Mouse (Mus musculus): Measurements from ENCODE around the gene Naaladl1. TPM values are rescaled to one million over a fixed set of nuclear protein-coding genes. Genes with fewer than 3 reads are reported as not detected.
"Not testable (repeated sequence)": the region's sequence is repeated elsewhere in the genome, so short reads cannot be mapped to it uniquely, and the experiment has no call there.

Naaladl1 gene
- polyA plus RNA-seq, 1 experiment, result 0.13 TPM

DNA sequence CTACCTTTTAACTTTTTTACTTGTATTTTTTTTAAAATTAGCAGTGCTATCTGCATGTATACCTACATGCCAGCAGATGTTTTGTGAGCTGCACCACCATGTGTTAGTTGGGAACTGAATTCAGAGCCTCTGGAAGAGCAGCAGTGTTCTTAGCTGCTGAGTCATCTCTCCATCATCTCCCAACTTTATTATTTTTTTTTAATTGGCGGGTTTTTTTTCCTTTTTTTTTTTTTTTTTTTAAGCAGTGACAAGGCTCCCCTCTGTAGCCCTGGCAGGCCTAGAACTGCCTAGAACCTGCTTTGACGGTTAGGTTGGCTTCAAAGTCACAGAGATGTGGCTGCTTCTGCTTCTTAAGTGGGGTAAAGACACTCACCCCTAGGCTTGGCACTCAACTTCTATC lies 19.3 kb downstream of the Naaladl1 start:
- TF ChIP-seq CTCF (IDR thresholded peaks at IDR 0.05; ENCODE audit: extremely low read depth, insufficient read depth, low read length) (no peak), POLR2A (IDR thresholded peaks at IDR 0.05; ENCODE audit: extremely low read depth, insufficient read depth, low read length) (no peak)
- Histone ChIP-seq H3K4me1 (ENCODE audit: control insufficient read depth, insufficient read depth, low read length) (no peaks in the 10 kb centered on the region), H3K4me3 (ENCODE audit: insufficient read depth, low read length) (no peak overlapping the region), H3K27ac (ENCODE audit: insufficient read depth, low read length) (no peak overlapping the region)

DNA sequence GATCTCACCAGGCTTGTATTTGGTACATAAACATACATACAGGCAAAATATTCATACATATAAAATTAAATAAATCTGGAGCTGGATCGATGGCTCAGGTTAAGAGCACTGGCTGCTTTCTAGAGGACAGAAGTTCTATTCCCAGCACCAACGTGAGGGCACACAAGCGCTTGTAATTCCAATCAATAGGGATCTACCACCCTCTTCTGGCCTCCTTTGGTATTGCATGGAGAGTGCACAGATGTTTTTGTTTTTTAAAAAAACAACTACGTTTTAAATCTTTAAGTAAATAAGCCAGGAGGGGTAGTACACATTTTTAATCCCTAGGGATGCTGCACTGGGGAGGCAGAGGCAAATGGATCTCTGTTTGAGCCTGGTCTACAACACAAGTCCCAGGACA lies 20.7 kb downstream of the Naaladl1 start:
- TF ChIP-seq CTCF (IDR thresholded peaks at IDR 0.05; ENCODE audit: extremely low read depth, insufficient read depth, low read length) (peak; percentile 50; the same call in 1 of the 2 replicates), POLR2A (IDR thresholded peaks at IDR 0.05; ENCODE audit: extremely low read depth, insufficient read depth, low read length) (no peak)
- Histone ChIP-seq H3K4me1 (ENCODE audit: control insufficient read depth, insufficient read depth, low read length) (no peaks in the 10 kb centered on the region), H3K4me3 (ENCODE audit: insufficient read depth, low read length) (no peak overlapping the region), H3K27ac (ENCODE audit: insufficient read depth, low read length) (no peak overlapping the region)

DNA sequence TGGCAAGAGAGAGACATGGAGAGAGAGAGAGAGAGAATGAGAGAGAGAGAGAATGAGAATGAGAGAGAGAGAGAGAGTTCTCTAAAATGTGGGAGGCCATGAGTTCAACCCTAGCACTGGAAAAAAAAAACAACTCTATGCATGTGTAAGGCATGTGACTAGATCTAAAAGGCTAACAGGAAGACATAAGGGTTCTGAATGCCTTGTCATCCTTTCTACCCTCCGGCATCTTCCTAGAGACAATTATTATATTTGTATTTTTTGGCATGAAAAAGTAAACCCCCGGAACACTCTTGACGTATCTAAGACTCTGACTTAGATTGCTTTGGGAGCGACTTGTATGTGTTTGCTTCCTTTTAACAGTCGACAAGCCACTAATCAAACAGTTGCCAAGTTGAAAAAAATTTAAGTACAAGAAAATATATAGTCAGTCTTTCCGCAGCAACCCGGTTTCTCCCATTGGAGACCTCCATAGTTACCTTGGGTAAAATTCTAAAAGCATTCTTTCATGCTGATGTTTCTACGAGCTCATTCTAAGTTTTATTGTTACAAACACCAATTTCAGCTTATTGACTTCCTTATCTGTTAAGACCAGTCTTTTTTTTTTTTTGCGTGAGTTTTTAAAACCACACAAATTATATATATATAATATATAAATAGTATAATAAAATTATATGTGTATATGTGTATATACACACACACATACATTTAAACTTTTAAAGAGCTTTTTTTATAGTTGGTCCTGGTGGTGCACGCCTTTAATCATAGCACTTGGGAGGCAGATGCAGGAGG lies 21.4 kb downstream of the Naaladl1 start:
- no peak overlapping the region for H3K27ac ChIP-seq (ENCODE audit: insufficient read depth, low read length)
- no peaks in the 10 kb centered on the region for H3K4me1 ChIP-seq (ENCODE audit: control insufficient read depth, insufficient read depth, low read length)
- H3K4me3 ChIP-seq (ENCODE audit: insufficient read depth, low read length), result peak overlapping the region; percentile 60
- TF ChIP-seq POLR2A (IDR thresholded peaks at IDR 0.05; ENCODE audit: extremely low read depth, insufficient read depth, low read length) (no peak), CTCF (IDR thresholded peaks at IDR 0.05; ENCODE audit: extremely low read depth, insufficient read depth, low read length) (no peak)

DNA sequence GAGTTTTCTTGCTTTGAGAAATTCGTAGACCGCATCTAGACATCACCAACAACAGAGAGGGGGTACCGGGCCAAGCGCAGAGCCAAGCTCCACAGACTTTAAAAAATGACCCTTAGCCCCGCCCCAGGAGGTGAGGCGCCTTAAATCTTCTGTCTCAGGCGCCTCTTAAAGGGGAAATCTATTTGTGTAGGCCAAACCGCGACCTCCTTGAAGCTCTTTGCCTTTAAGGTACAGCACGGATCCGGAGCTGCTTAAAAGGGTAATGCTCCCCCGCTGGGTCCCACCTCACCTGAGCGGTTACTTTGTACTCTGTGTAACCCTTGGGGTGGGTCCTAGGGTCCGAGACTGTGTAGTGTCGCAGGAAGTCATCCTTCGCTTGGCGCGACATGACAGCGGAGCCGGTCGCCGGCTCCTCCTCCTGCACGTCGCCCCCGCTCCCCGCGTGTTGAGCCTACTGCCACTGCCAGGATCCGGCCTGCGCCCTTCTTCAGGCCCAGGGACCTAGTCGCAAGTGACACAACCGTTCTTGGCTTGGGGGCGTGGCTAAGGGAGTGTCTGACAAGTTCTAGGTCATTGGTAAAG lies 22.3 kb downstream of the Naaladl1 start, which contains the start of gene Snx15:
TSS of gene Snx15 (minus strand) at position 545 of the 582 bp plus-strand sequence.
- no peak for TF ChIP-seq CTCF (IDR thresholded peaks at IDR 0.05; ENCODE audit: extremely low read depth, insufficient read depth, low read length)
- peak; percentile 54; the same call in 1 of the 2 replicates for TF ChIP-seq POLR2A (IDR thresholded peaks at IDR 0.05; ENCODE audit: extremely low read depth, insufficient read depth, low read length)
- Histone ChIP-seq H3K27ac (ENCODE audit: insufficient read depth, low read length) (peak within 1 kb of the TSS; percentile 67), H3K4me3 (ENCODE audit: insufficient read depth, low read length) (peak within 1 kb of the TSS; percentile 60), H3K4me1 (ENCODE audit: control insufficient read depth, insufficient read depth, low read length) (no peaks in the 10 kb centered on the region)

DNA sequence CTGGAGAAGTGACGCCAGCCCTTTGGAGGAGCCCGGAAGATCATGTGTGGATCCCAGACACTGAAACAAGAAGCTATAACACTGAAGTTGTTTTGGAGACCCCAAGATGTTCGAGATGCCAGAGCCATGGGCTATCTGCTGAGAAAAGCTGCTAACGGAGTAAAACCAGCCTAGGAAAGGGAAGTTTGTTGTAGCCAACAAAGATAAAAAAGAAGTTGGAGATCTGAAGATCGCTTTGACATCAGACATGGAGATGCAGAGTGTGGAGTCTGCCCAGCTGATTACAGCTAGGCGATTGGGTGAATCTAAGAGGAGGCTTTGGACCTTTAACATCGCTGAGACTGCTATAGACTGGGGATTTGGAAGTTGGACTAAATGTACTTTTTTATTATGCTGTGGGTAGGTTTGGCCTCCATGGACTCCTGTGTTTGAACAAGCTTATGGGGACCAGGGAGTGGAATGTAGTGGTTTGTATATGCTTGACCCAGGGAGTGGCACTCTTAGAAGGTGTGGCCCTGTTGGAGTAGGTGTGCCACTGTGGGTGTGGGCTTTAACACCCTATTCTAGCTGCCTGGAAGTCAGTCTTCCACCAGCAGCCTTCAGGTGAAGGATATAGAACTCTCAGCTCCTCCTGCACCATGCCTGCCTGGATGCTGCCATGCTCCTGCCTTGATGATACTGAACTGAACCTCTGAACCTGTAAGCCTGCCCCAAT lies 25.0 kb downstream of the Naaladl1 start:
- H3K27ac ChIP-seq (ENCODE audit: insufficient read depth, low read length); H3K4me3 ChIP-seq (ENCODE audit: insufficient read depth, low read length); H3K4me1 ChIP-seq (ENCODE audit: control insufficient read depth, insufficient read depth, low read length): not testable (repeated sequence)

DNA sequence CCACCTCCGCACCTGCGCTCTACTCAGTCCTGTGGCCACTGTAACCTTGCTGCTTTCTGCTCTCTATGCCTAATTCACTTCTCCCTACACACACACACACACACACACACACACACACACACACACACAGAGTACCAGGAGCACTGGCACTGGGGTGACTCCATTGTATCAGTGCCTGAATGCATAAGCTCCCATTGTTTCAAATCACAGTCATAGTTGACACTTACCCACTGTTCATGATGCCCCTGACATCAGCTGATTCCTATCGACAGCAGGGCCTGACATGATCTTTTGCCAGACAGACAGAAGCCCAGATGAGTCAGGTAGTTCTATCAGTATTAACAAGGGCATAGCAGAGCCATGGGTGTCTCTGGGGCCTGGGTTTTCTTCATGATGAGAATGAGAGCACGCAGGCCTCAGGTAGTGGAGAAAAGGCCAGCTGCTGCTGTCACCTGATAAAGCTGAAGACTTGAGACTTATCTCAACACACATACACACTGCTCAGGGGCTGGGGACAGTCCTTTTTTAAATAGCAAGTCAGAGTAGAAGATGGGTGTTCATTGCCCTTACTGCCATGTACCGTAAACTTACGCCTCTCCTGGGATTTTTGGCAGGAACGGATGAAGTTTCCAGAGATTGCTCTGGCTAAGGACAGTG lies 26.7 kb downstream of the Naaladl1 start:
- Histone ChIP-seq H3K4me1 (ENCODE audit: control insufficient read depth, insufficient read depth, low read length) (no peaks in the 10 kb centered on the region), H3K4me3 (ENCODE audit: insufficient read depth, low read length) (no peak overlapping the region), H3K27ac (ENCODE audit: insufficient read depth, low read length) (peak overlapping the region; percentile 86)
- TF ChIP-seq POLR2A (IDR thresholded peaks at IDR 0.05; ENCODE audit: extremely low read depth, insufficient read depth, low read length) (no peak), CTCF (IDR thresholded peaks at IDR 0.05; ENCODE audit: extremely low read depth, insufficient read depth, low read length) (no peak)

DNA sequence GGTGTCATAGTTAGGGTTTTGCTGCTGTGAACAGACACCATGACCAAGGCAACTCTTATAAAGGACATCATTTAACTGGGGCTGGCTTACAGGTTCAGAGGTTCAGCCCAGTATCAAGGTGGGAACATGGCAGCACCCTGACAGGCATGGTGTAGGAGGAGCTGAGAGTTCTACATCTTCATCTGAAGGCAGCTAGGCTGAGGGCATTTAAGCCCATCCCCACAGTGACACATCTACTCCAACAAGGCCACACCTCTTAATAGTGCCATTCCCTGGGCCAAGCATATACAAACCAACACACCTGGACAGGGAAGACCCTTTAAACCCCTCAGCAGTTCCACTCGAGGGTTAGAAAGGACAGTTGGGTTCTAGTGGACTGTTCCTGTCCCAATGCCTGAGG lies 27.6 kb downstream of the Naaladl1 start:
- H3K4me3 ChIP-seq (ENCODE audit: insufficient read depth, low read length); H3K27ac ChIP-seq (ENCODE audit: insufficient read depth, low read length); H3K4me1 ChIP-seq (ENCODE audit: control insufficient read depth, insufficient read depth, low read length): not testable (repeated sequence)

DNA sequence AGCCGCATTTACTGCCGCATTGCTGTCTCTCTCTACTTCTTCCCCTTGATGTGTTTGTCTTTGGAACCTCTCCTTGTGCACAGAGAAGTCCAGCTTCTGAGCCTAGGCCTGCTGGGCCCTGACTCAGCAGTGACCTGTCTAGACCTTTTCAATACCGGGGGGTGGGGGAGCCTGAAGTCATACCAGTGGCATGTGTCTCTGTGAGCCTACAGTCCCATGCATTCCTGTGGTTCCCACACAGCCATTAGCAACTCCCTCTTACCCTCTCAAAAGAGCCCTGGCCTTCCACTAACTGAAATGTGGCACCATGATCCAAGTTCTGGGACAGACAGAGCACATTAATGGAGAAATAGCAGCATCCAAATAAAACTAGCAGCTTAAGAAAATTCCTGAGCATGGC lies 30.8 kb downstream of the Naaladl1 start:
- TF ChIP-seq POLR2A (IDR thresholded peaks at IDR 0.05; ENCODE audit: extremely low read depth, insufficient read depth, low read length) (no peak), CTCF (IDR thresholded peaks at IDR 0.05; ENCODE audit: extremely low read depth, insufficient read depth, low read length) (no peak)
- H3K27ac ChIP-seq (ENCODE audit: insufficient read depth, low read length), result no peak overlapping the region
- H3K4me3 ChIP-seq (ENCODE audit: insufficient read depth, low read length), result no peak overlapping the region
- peaks cover 3% of the 10 kb centered on the region; the same call in 1 of the 2 replicates for H3K4me1 ChIP-seq (ENCODE audit: control insufficient read depth, insufficient read depth, low read length)

DNA sequence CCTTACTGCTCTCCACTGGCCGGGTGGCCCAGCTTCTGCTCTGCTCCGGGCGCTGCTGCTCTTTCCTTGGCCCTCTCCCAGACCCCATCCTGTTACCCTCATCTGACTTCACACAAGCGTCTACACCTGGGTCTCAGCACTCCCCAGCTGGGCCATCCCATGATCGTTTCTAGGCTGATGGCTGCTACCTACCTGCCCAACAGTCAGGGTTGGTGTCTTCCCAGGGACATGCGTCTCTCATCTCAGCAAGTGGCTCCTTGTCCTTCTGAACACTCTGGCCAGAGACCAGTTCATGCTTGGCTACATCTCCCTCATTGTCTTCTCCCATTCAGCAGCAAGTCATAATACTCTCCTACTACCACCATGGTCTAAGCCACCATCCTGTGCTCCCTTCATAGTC lies 34.1 kb downstream of the Naaladl1 start:
- TF ChIP-seq POLR2A (IDR thresholded peaks at IDR 0.05; ENCODE audit: extremely low read depth, insufficient read depth, low read length), result no peak
- TF ChIP-seq CTCF (IDR thresholded peaks at IDR 0.05; ENCODE audit: extremely low read depth, insufficient read depth, low read length), result no peak
- peak overlapping the region; percentile 77; the same call in 1 of the 2 replicates for H3K4me3 ChIP-seq (ENCODE audit: insufficient read depth, low read length)
- H3K4me1 ChIP-seq (ENCODE audit: control insufficient read depth, insufficient read depth, low read length), result peaks cover 3% of the 10 kb centered on the region; the same call in 1 of the 2 replicates
- H3K27ac ChIP-seq (ENCODE audit: insufficient read depth, low read length), result no peak overlapping the region
